Mouse (Mus musculus) brain, embryonic 14.5 days (tissue): ENCODE measurements around the gene Fam229a.

Experiments
- CTCF ChIP-seq: fragments of 200-500 bp; IDR thresholded peaks from 2 replicates; pipeline ENCODE4 v1.5.1; 2012; ENCODE audit warnings: inconsistent platforms, mild to moderate bottlenecking, moderate library complexity, borderline replicate concordance; ENCODE audit not compliant: insufficient read depth, insufficient read length; ENCODE audit errors: extremely low read depth
- POLR2A ChIP-seq: fragments of 200-500 bp; IDR thresholded peaks from 2 replicates; pipeline ENCODE4 v1.6.1; 2012; ENCODE audit warnings: mild to moderate bottlenecking, inconsistent platforms, borderline replicate concordance; ENCODE audit not compliant: poor library complexity, insufficient read depth, insufficient read length, severe bottlenecking; ENCODE audit errors: extremely low read depth

DNA sequence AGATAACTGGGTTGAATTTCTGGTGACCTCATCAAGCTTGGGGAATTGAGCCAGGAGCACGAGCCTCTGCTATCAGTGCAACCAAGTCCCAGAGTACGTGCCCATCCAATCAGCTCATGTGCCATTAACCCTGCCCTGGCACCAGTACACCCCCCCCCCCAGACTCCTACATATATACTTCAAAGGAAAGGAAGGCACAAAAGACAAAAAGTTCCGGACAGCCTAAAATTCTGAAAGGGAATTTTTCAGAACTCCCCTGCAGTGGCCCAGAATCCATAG is 17.2 kb downstream of the Fam229a start:
- TF ChIP-seq POLR2A (no peak), CTCF (no peak)
